Mouse (Mus musculus): ENCODE measurements around the gene Slc6a12. TPM values are rescaled to one million over a fixed set of nuclear protein-coding genes. Genes with fewer than 3 reads are reported as not detected.

Slc6a12 gene
- polyA plus RNA-seq, 1 experiment = 1.7 TPM

GRCm38 (mm10) chr6:121385397-121385796 is 42.5 kb downstream of the Slc6a12 start:
- H3K27ac ChIP-seq (ENCODE audit: control insufficient read depth, insufficient read depth, low read depth, low read length) = no peak overlapping the region
- H3K4me3 ChIP-seq (ENCODE audit: control insufficient read depth, low read depth, low read length) = no peak overlapping the region
- no peaks in the 10 kb centered on the region for H3K4me1 ChIP-seq (ENCODE audit: control insufficient read depth, insufficient read depth, low read length)
- TF ChIP-seq POLR2A (IDR thresholded peaks at IDR 0.05; ENCODE audit: control insufficient read depth, low read depth, low read length) (no peak), CTCF (IDR thresholded peaks at IDR 0.05; ENCODE audit: control insufficient read depth, insufficient read depth, insufficient replicate concordance, low read depth, low read length) (no peak)
- H3K27me3 ChIP-seq (ENCODE audit: control insufficient read depth, insufficient read depth, low read length) = no peaks in the 10 kb centered on the region
- no peaks in the 10 kb centered on the region for H3K36me3 ChIP-seq (ENCODE audit: control insufficient read depth, insufficient read depth, low read length)

- Histone ChIP-seq H3K27me3 (ENCODE audit: control insufficient read depth, insufficient read depth, low read length) (no peaks in the 10 kb centered on the region), H3K27ac (ENCODE audit: control insufficient read depth, insufficient read depth, low read depth, low read length) (no peak overlapping the region), H3K4me3 (ENCODE audit: control insufficient read depth, low read depth, low read length) (no peak overlapping the region), H3K36me3 (ENCODE audit: control insufficient read depth, insufficient read depth, low read length) (no peaks in the 10 kb centered on the region), H3K4me1 (ENCODE audit: control insufficient read depth, insufficient read depth, low read length) (no peaks in the 10 kb centered on the region)
- TF ChIP-seq POLR2A (IDR thresholded peaks at IDR 0.05; ENCODE audit: control insufficient read depth, low read depth, low read length) = no peak
Observed at GRCm38 (mm10) chr6:121392610-121393252, 49.9 kb downstream of the Slc6a12 start.

DNA sequence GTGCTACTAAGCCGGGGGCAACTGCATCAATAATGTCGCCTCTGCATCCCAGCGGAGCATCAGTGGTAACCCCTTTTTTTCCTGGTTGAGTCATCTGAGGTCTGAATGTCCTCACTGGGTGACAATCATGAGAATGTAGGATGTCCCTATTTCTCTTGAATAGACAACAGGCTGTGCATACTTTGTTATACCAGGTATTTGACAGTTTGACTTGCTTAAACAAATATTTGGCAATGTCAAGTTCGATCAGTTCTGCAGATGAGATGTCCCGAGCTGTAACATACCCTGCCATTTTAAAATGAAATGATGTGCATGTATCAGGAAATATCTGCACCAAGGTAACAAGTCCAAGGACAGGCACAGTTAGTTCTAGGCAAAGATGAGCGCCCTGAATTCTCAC is 58.3 kb downstream of the Slc6a12 start:
- Histone ChIP-seq H3K36me3 (ENCODE audit: control insufficient read depth, insufficient read depth, low read length) (no peaks in the 10 kb centered on the region), H3K4me3 (ENCODE audit: control insufficient read depth, low read depth, low read length) (no peak overlapping the region), H3K4me1 (ENCODE audit: control insufficient read depth, insufficient read depth, low read length) (no peaks in the 10 kb centered on the region), H3K27me3 (ENCODE audit: control insufficient read depth, insufficient read depth, low read length) (no peaks in the 10 kb centered on the region), H3K27ac (ENCODE audit: control insufficient read depth, insufficient read depth, low read depth, low read length) (no peak overlapping the region)
- TF ChIP-seq POLR2A (IDR thresholded peaks at IDR 0.05; ENCODE audit: control insufficient read depth, low read depth, low read length) (no peak), CTCF (IDR thresholded peaks at IDR 0.05; ENCODE audit: control insufficient read depth, insufficient read depth, insufficient replicate concordance, low read depth, low read length) (no peak)

DNA sequence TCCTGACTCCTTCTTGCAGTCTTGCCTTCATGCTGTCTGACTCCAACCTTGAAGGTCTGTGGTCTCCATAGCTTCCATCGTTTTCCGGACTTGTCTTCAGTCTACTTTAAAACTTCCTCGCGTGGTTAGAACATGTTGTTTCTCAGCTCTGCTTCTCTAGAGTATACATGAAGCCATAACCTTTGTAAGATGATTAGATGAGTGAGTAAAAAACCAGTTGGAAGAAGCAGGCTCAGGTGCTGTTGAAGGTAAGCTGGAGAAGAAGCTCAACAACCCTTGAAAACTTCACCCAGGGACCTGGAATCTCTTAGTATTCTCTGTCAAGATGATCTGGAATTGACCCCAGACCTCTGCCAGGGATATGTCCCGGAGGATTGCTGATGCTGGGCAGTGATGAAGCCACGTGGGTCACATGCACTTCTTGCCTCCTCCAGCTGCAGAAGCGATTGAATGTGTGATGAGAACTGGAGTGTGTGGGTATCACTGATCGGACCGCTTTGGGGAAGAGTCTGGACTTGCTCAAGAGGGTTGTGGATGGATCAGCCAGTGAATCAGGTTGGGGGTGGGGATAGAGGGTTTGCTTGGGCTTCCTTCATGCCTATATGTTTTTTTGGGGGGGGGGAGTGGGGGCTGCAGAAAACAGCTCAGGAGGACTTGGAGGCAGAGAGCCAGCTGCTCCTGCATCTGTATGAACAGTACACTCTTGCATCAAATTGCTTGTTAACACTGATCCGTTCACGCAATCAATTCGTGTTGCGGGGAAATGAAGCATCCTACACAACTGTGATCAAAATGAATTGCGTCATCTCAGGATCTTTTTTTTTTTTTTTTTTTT is 59.2 kb downstream of the Slc6a12 start:
- H3K36me3 ChIP-seq (ENCODE audit: control insufficient read depth, insufficient read depth, low read length) = no peaks in the 10 kb centered on the region
- no peak overlapping the region for H3K27ac ChIP-seq (ENCODE audit: control insufficient read depth, insufficient read depth, low read depth, low read length)
- TF ChIP-seq POLR2A (IDR thresholded peaks at IDR 0.05; ENCODE audit: control insufficient read depth, low read depth, low read length) (no peak), CTCF (IDR thresholded peaks at IDR 0.05; ENCODE audit: control insufficient read depth, insufficient read depth, insufficient replicate concordance, low read depth, low read length) (no peak)
- H3K4me1 ChIP-seq (ENCODE audit: control insufficient read depth, insufficient read depth, low read length) = no peaks in the 10 kb centered on the region
- H3K4me3 ChIP-seq (ENCODE audit: control insufficient read depth, low read depth, low read length) = no peak overlapping the region
- H3K27me3 ChIP-seq (ENCODE audit: control insufficient read depth, insufficient read depth, low read length) = no peaks in the 10 kb centered on the region

GRCm38 (mm10) chr6:121402661-121403244 is 59.9 kb downstream of the Slc6a12 start:
- TF ChIP-seq POLR2A (IDR thresholded peaks at IDR 0.05; ENCODE audit: control insufficient read depth, low read depth, low read length) (no peak), CTCF (IDR thresholded peaks at IDR 0.05; ENCODE audit: control insufficient read depth, insufficient read depth, insufficient replicate concordance, low read depth, low read length) (no peak)
- no peaks in the 10 kb centered on the region for H3K36me3 ChIP-seq (ENCODE audit: control insufficient read depth, insufficient read depth, low read length)
- H3K27ac ChIP-seq (ENCODE audit: control insufficient read depth, insufficient read depth, low read depth, low read length) = no peak overlapping the region
- H3K4me1 ChIP-seq (ENCODE audit: control insufficient read depth, insufficient read depth, low read length) = no peaks in the 10 kb centered on the region
- H3K4me3 ChIP-seq (ENCODE audit: control insufficient read depth, low read depth, low read length) = no peak overlapping the region
- no peaks in the 10 kb centered on the region for H3K27me3 ChIP-seq (ENCODE audit: control insufficient read depth, insufficient read depth, low read length)

DNA sequence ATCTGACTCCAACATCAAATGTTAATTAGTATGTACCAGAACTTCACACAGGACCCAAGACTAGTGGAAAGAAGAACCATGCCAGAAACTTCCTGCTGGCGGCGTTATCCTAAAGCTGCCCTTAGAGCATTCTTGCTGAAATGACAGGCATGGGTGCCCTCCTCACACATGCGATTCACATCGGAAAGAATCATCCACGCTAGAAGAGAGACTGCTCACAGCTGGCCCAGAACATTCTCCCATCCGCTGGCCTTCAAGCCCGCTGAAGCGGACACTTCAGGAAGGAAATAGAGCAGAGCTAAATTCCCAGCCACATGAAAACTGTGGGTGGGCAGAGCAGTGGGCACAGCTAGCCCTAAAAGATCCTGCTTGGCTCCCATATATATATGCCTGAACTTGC is 62.4 kb downstream of the Slc6a12 start:
- Histone ChIP-seq H3K4me1 (ENCODE audit: control insufficient read depth, insufficient read depth, low read length) (no peaks in the 10 kb centered on the region), H3K36me3 (ENCODE audit: control insufficient read depth, insufficient read depth, low read length) (no peaks in the 10 kb centered on the region), H3K27me3 (ENCODE audit: control insufficient read depth, insufficient read depth, low read length) (no peaks in the 10 kb centered on the region), H3K4me3 (ENCODE audit: control insufficient read depth, low read depth, low read length) (no peak overlapping the region), H3K27ac (ENCODE audit: control insufficient read depth, insufficient read depth, low read depth, low read length) (no peak overlapping the region)
- no peak for TF ChIP-seq CTCF (IDR thresholded peaks at IDR 0.05; ENCODE audit: control insufficient read depth, insufficient read depth, insufficient replicate concordance, low read depth, low read length)
- no peak for TF ChIP-seq POLR2A (IDR thresholded peaks at IDR 0.05; ENCODE audit: control insufficient read depth, low read depth, low read length)

DNA sequence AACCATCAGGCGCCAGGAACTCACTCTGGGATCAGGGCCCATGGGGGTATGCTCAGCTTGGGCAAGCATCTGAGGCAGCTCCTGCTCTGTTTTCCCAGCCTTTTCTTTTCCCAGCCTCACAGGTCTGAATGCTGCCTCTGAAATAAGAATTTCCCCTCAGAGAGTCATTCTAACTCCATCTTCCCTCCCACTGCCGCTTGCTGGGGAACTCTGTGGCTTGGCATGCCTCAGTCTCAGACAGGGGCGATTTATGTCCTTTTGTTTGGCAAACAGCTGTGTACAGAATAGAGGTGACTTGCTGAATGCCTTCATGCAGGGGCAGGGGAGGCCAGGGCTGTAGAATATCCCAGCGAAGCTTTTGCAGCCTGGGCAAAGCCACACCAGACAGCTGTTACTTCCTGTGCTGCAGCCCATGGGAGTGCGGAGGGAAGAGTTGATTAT is 64.7 kb downstream of the Slc6a12 start:
- Histone ChIP-seq H3K36me3 (ENCODE audit: control insufficient read depth, insufficient read depth, low read length) (no peaks in the 10 kb centered on the region), H3K27ac (ENCODE audit: control insufficient read depth, insufficient read depth, low read depth, low read length) (no peak overlapping the region), H3K4me1 (ENCODE audit: control insufficient read depth, insufficient read depth, low read length) (no peaks in the 10 kb centered on the region), H3K27me3 (ENCODE audit: control insufficient read depth, insufficient read depth, low read length) (no peaks in the 10 kb centered on the region), H3K4me3 (ENCODE audit: control insufficient read depth, low read depth, low read length) (no peak overlapping the region)
- TF ChIP-seq CTCF (IDR thresholded peaks at IDR 0.05; ENCODE audit: control insufficient read depth, insufficient read depth, insufficient replicate concordance, low read depth, low read length) (no peak), POLR2A (IDR thresholded peaks at IDR 0.05; ENCODE audit: control insufficient read depth, low read depth, low read length) (no peak)

Data from testis, adult 2 months (tissue).